Mouse (Mus musculus) colon, adult 2 months (tissue): ENCODE measurements around the gene Dhx40. TPM values are rescaled to one million over a fixed set of nuclear protein-coding genes. Genes with fewer than 3 reads are reported as not detected.

ENCODE experiments used
- polyA plus RNA-seq: library from polyadenylated mRNA; depleted of rRNA; stranded (reverse); fragments of >200 nt; gene quantifications from 2 replicates; pipeline ENCODE4 v1.2.3, GENCODE M21; 2012; rRNA removed

Dhx40 gene
- polyA plus RNA-seq, result 1.6 and 2.0 TPM in 2 replicates

DNA sequence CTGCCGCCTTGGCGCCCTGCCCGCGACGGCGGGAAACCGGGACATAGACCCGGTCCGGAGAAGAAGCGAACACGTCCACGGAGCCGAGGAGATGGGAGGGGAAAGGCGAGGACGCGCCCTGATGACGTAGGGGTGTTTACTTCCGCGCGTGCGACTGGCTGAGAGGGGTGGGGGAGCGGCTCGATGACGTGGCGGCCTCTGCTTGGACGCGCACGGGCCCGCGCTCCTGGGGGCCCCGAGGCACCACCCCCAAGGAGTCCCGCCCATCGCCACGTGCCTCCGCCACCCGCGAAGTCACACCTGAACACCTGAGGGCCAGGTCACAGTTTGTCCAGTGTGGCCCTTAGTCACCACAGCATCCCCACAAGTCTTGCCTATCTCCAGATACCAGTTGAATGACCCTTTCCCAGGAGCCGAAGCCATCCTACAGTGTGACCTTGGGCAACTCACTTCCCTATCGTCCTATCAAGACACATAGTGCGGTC is at the start of gene Dhx40:
Gene Dhx40 (minus strand): TSS at position 242 of the 485 bp plus-strand sequence.

DNA sequence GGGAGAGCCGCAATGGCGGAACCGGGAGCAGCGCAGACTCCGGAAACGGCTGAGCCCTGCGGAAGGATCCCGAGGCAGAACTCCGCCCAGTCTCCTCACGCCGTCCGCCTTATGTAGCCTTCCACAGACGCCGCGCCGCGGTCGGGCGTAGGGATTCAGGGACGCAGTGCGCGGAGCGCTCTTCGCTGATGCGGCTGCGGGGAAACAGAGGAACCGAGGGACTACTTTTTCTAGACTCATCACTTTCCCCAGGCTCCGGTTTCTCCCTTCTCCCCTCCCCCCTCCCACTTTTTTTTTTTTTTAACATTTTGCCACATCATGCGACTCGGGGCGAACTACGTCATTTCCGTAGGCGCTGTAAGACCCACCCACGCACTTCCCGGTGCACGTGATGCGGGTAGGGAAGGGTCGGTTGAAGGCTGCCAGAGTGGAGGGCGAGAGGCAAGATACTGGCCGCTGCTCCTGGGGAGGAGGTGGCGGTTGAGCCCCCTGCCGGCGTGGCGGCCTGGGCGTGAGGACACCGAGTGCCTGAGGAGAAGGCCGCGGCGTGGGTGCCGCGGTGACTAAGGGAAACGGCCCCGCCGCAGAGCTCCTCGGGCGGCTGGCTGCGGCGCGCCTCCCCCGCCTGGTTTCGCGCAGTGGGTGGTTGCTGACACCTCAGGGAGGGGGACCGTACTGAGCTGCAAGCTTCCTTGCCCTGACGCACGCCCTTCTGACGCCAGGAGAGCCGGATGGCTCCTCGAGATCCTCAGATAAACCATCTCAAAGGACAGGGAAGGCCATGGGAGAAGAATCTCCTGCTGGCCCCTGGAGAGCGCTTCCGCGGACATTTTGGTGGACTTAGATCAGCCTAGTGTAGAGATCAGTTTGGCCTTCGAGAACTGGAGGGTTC is 49.8 kb downstream of the Dhx40 start, which contains the start of gene Cltc:
Gene Cltc (minus strand): TSS at position 86 of the 892 bp plus-strand sequence.

Other genes starting within 250 kb of the Dhx40 start
- 47.0 and 90.3 TPM in 2 replicates for gene Vmp1, start 123.9 kb downstream of the Dhx40 start, polyA plus RNA-seq
- 2.3 and 2.7 TPM in 2 replicates for gene Ptrh2, start 123.8 kb downstream of the Dhx40 start, polyA plus RNA-seq
- 60.4 and 61.8 TPM in 2 replicates for gene Cltc, start 50.2 kb downstream of the Dhx40 start, polyA plus RNA-seq
- 6.6 and 6.7 TPM in 2 replicates for gene Ypel2, start 186.0 kb upstream of the Dhx40 start, polyA plus RNA-seq